Comparison of ENCODE assay signal across 12 mouse cellular contexts in the genomic region with DNA sequence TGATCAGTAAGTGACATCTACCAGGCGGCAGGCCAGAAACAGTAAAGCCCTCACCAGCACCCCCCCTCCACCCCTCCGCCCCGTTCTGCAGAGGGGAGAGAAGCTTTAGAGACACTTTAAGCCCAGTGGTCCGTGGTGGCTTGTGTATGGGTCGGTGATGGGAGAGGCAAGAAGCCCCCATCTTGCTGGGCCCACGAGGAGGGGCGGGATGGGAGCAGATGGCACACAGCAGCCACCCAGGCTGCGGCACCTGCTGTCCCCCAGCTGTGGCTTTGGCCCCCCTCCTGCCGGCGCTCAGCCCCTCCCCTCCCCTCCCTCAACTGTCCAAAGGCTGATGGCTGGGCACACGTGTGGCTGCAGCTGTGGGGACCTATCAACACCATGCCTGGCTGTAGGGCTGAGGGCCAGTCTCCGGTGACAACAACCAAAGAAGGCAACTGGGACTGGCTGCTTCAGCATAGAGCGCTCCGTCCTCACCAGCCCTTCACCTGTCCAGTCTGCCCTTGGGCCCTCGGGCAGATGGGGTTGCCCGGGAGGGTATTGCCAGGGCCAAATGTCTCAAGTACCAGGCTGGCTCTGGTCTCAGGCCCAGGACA. TPM values are rescaled to one million over a fixed set of nuclear protein-coding genes. Genes with fewer than 3 reads are reported as not detected.
DNase-seq lines count a peak whose midpoint lies in the region; ATAC-seq lines count a peak whose summit lies in the region.
"Had no signal": no experiment of that assay in that cellular context is flagged by ENCODE, and none has a peak within 500 bp of the region (broad histone marks: within the 10 kb centered on the region; RNA-seq: fewer than 3 reads in every experiment).

No protein-coding gene starts in this region.

- H3K4me1 ChIP-seq in forebrain, embryonic 10.5 days, result peaks cover 48% of the 10 kb centered on the region
- H3K4me1 ChIP-seq in forebrain, embryonic 13.5 days, result peaks cover 14% of the 10 kb centered on the region
- H3K4me1 ChIP-seq in embryonic facial prominence, embryonic 11.5 days (ENCODE audit: control insufficient read depth, insufficient read depth, low read length), result no peaks in the 10 kb centered on the region; the same call in none of the 2 replicates
- peaks cover 44% of the 10 kb centered on the region for H3K4me1 ChIP-seq in limb, embryonic 15.5 days
- H3K4me1 ChIP-seq in kidney, embryonic 14.5 days (ENCODE audit: control insufficient read depth, insufficient read depth, low read length), result peaks cover 20% of the 10 kb centered on the region; the same call in 1 of the 2 replicates

- WGBS in forebrain, embryonic 10.5 days, result 91% methylated on average over 16 of the region's 16 CpGs
- 73% methylated on average over 16 of the region's 16 CpGs for WGBS in forebrain, embryonic 13.5 days
- WGBS in embryonic facial prominence, embryonic 11.5 days, result 77% methylated on average over 15 of the region's 16 CpGs
- 61% methylated on average over 16 of the region's 16 CpGs for WGBS in limb, embryonic 15.5 days
- whole genome bisulfite sequencing in kidney, embryonic 14.5 days, result 79% methylated on average over 16 of the region's 16 CpGs

- H3K4me3 ChIP-seq in forebrain, embryonic 10.5 days, result no peak overlapping the region
- no peak overlapping the region for H3K4me3 ChIP-seq in forebrain, embryonic 13.5 days
- no peak overlapping the region for H3K4me3 ChIP-seq in embryonic facial prominence, embryonic 11.5 days (ENCODE audit: low read depth, low read length)
- no peak overlapping the region for H3K4me3 ChIP-seq in limb, embryonic 15.5 days
- H3K4me3 ChIP-seq in kidney, embryonic 14.5 days (ENCODE audit: low read length), result no peak overlapping the region

- H3K27me3 ChIP-seq in forebrain, embryonic 10.5 days (ENCODE audit: poor library complexity, severe bottlenecking), result no peaks in the 10 kb centered on the region
- peaks cover 10% of the 10 kb centered on the region; the same call in 1 of the 2 replicates for H3K27me3 ChIP-seq in forebrain, embryonic 13.5 days
- H3K27me3 ChIP-seq in embryonic facial prominence, embryonic 11.5 days (ENCODE audit: control insufficient read depth, insufficient read depth, low read length), result no peaks in the 10 kb centered on the region
- H3K27me3 ChIP-seq in limb, embryonic 15.5 days, result peaks cover 6% of the 10 kb centered on the region; the same call in 1 of the 2 replicates
- H3K27me3 ChIP-seq in kidney, embryonic 14.5 days (ENCODE audit: control insufficient read depth, insufficient read depth, low read length), result no peaks in the 10 kb centered on the region

- H3K9ac ChIP-seq in forebrain, embryonic 13.5 days, result no peak overlapping the region; the same call in 1 of the 2 replicates
- H3K9ac ChIP-seq in embryonic facial prominence, embryonic 11.5 days (replicated peaks; ENCODE audit: low read length), result no peak overlapping the region
- no peak overlapping the region for H3K9ac ChIP-seq in limb, embryonic 15.5 days
- no peak overlapping the region for H3K9ac ChIP-seq in kidney, embryonic 14.5 days (ENCODE audit: low read depth, low read length)

- no peak for DNase-seq in forebrain, embryonic 10.5 days (ENCODE audit: extremely low spot score, low spot score)
- no peak for DNase-seq in embryonic facial prominence, embryonic 11.5 days (ENCODE audit: low spot score)
- DNase-seq in heart, postnatal 10 days, result peak; percentile 62 to 72
- no peak for DNase-seq in left cerebral cortex, adult 8-10 months (ENCODE audit: low spot score in 2 of 2)
- DNase-seq in adipocyte (ENCODE audit: low spot score), result no peak
- DNase-seq: adrenal gland, postnatal 25 days; layer of hippocampus, postnatal 36 days had no signal

- H3K9me3 ChIP-seq in forebrain, embryonic 10.5 days, result no peaks in the 10 kb centered on the region
- no peaks in the 10 kb centered on the region for H3K9me3 ChIP-seq in forebrain, embryonic 13.5 days (replicated peaks)
- H3K9me3 ChIP-seq in embryonic facial prominence, embryonic 11.5 days (replicated peaks; ENCODE audit: control insufficient read depth, low read length), result no peaks in the 10 kb centered on the region
- no peaks in the 10 kb centered on the region for H3K9me3 ChIP-seq in limb, embryonic 15.5 days
- no peaks in the 10 kb centered on the region for H3K9me3 ChIP-seq in kidney, embryonic 14.5 days (ENCODE audit: control insufficient read depth, low read length)

- H3K27ac ChIP-seq in forebrain, embryonic 10.5 days, result 0 out of 2 replicates have a peak overlapping the region, but pooled peaks have one; percentile 25
- no peak overlapping the region; the same call in 1 of the 2 replicates for H3K27ac ChIP-seq in forebrain, embryonic 13.5 days
- no peak overlapping the region for H3K27ac ChIP-seq in embryonic facial prominence, embryonic 11.5 days (replicated peaks; ENCODE audit: low read depth, low read length)
- H3K27ac ChIP-seq in limb, embryonic 15.5 days, result no peak overlapping the region
- H3K27ac ChIP-seq in kidney, embryonic 14.5 days (ENCODE audit: low read depth, low read length), result no peak overlapping the region

- H3K36me3 ChIP-seq in forebrain, embryonic 10.5 days (replicated peaks), result peaks cover 2% of the 10 kb centered on the region; the same call in 1 of the 2 replicates
- peaks cover 38% of the 10 kb centered on the region for H3K36me3 ChIP-seq in forebrain, embryonic 13.5 days (ENCODE audit: poor library complexity, severe bottlenecking)
- H3K36me3 ChIP-seq in embryonic facial prominence, embryonic 11.5 days (replicated peaks; ENCODE audit: control insufficient read depth, insufficient read depth, low read depth, low read length), result no peaks in the 10 kb centered on the region
- H3K36me3 ChIP-seq in limb, embryonic 15.5 days, result peaks cover 4% of the 10 kb centered on the region; the same call in 1 of the 2 replicates
- H3K36me3 ChIP-seq in kidney, embryonic 14.5 days (ENCODE audit: control insufficient read depth, insufficient read depth, low read length), result no peaks in the 10 kb centered on the region

- ATAC-seq in forebrain, embryonic 13.5 days, result no peak
- ATAC-seq in embryonic facial prominence, embryonic 11.5 days (replicated peaks; ENCODE audit: insufficient number of reproducible peaks, low FRiP score, low TSS enrichment, low read depth), result 0 out of 2 replicates have a peak, but pooled peaks have one; percentile 49
- peak; percentile 46; the same call in 1 of the 2 replicates for ATAC-seq in limb, embryonic 15.5 days (ENCODE audit: insufficient number of reproducible peaks, low FRiP score, low TSS enrichment, low read depth)
- no peak for ATAC-seq in kidney, embryonic 14.5 days (ENCODE audit: low FRiP score, low TSS enrichment)

- intact Hi-C loops in heart, postnatal 10 days (cut with DNase I), result no loop called here

- no peak overlapping the region for H3K4me2 ChIP-seq in forebrain, embryonic 13.5 days
- H3K4me2 ChIP-seq in embryonic facial prominence, embryonic 11.5 days (ENCODE audit: low read depth, low read length), result no peak overlapping the region
- no peak overlapping the region for H3K4me2 ChIP-seq in limb, embryonic 15.5 days
- no peak overlapping the region for H3K4me2 ChIP-seq in kidney, embryonic 14.5 days (replicated peaks; ENCODE audit: low read depth, low read length)

RNA-seq across cellular contexts. Expression of a gene that starts 28.9 kb away (rescaled TPM):
- polyA plus RNA-seq in forebrain, embryonic 10.5 days (2016; fragmentation: Nextera tagmentation; extraction: Ambion mirVana), result not detected in 2 replicates
- polyA plus RNA-seq in forebrain, embryonic 13.5 days (2015; fragmentation: Nextera tagmentation; extraction: Ambion mirVana), result not detected in 2 replicates
- not detected in 2 replicates for polyA plus RNA-seq in embryonic facial prominence, embryonic 11.5 days (2014; fragmentation: Nextera tagmentation; extraction: Ambion mirVana)
- total RNA-seq in heart, postnatal 10 days (2021), result not detected
- polyA plus RNA-seq in limb, embryonic 15.5 days (2015; fragmentation: Nextera tagmentation; extraction: Ambion mirVana), result not detected in 2 replicates
- total RNA-seq in left cerebral cortex, adult 8-10 months (2022), result not detected
- not detected in 2 replicates for polyA plus RNA-seq in kidney, embryonic 14.5 days (2014; fragmentation: Nextera tagmentation; extraction: Ambion mirVana)
- total RNA-seq: adrenal gland, postnatal 25 days had no signal
- polyA plus RNA-seq: intestine, embryonic 14.5 days; lung, embryonic 16.5 days had no signal

RNA-seq across cellular contexts. Expression of a gene that starts 40.0 kb away (rescaled TPM):
- polyA plus RNA-seq in forebrain, embryonic 10.5 days (2016; fragmentation: Nextera tagmentation; extraction: Ambion mirVana), result 41.0 and 44.1 TPM in 2 replicates
- polyA plus RNA-seq in forebrain, embryonic 13.5 days (2015; fragmentation: Nextera tagmentation; extraction: Ambion mirVana), result 69.3 and 79.6 TPM in 2 replicates
- polyA plus RNA-seq in embryonic facial prominence, embryonic 11.5 days (2014; fragmentation: Nextera tagmentation; extraction: Ambion mirVana), result 38.1 and 43.6 TPM in 2 replicates
- 10 to 100 TPM; 54.7 to 57.4 TPM for total RNA-seq in heart, postnatal 10 days (2021)
- polyA plus RNA-seq in limb, embryonic 15.5 days (2015; fragmentation: Nextera tagmentation; extraction: Ambion mirVana), result 48.9 and 60.1 TPM in 2 replicates
- total RNA-seq in left cerebral cortex, adult 8-10 months (2022), result 10 to 100 TPM; 73.8 to 84.5 (median 76.0) TPM
- 59.8 and 74.9 TPM in 2 replicates for polyA plus RNA-seq in kidney, embryonic 14.5 days (2014; fragmentation: Nextera tagmentation; extraction: Ambion mirVana)

RNA-seq across cellular contexts. Expression of a gene that starts 40.2 kb away (rescaled TPM):
- polyA plus RNA-seq in forebrain, embryonic 10.5 days (2016; fragmentation: Nextera tagmentation; extraction: Ambion mirVana), result 4.6 and 5.5 TPM in 2 replicates
- 3.0 and 3.2 TPM in 2 replicates for polyA plus RNA-seq in forebrain, embryonic 13.5 days (2015; fragmentation: Nextera tagmentation; extraction: Ambion mirVana)
- polyA plus RNA-seq in embryonic facial prominence, embryonic 11.5 days (2014; fragmentation: Nextera tagmentation; extraction: Ambion mirVana), result 4.3 and 6.6 TPM in 2 replicates
- 1 to 10 TPM; 6.6 to 7.1 TPM for total RNA-seq in heart, postnatal 10 days (2021)
- polyA plus RNA-seq in limb, embryonic 15.5 days (2015; fragmentation: Nextera tagmentation; extraction: Ambion mirVana), result 12.0 and 16.6 TPM in 2 replicates
- total RNA-seq in left cerebral cortex, adult 8-10 months (2022), result 10 to 100 TPM in 3 of 4 experiments, 1 to 10 TPM in 1; 9.3 to 11.5 (median 10.9) TPM
- polyA plus RNA-seq in kidney, embryonic 14.5 days (2014; fragmentation: Nextera tagmentation; extraction: Ambion mirVana), result 10.6 and 14.7 TPM in 2 replicates

RNA-seq across cellular contexts. Expression of a gene that starts 47.5 kb away (rescaled TPM):
- 1.6 and 2.4 TPM in 2 replicates for polyA plus RNA-seq in forebrain, embryonic 10.5 days (2016; fragmentation: Nextera tagmentation; extraction: Ambion mirVana)
- 12.4 and 13.9 TPM in 2 replicates for polyA plus RNA-seq in forebrain, embryonic 13.5 days (2015; fragmentation: Nextera tagmentation; extraction: Ambion mirVana)
- polyA plus RNA-seq in embryonic facial prominence, embryonic 11.5 days (2014; fragmentation: Nextera tagmentation; extraction: Ambion mirVana), result 1.9 and 2.1 TPM in 2 replicates
- total RNA-seq in heart, postnatal 10 days (2021), result 10 to 100 TPM; 22.2 to 24.5 TPM
- polyA plus RNA-seq in limb, embryonic 15.5 days (2015; fragmentation: Nextera tagmentation; extraction: Ambion mirVana), result 4.6 and 5.1 TPM in 2 replicates
- total RNA-seq in left cerebral cortex, adult 8-10 months (2022), result 10 to 100 TPM; 21.6 to 26.5 (median 24.1) TPM
- polyA plus RNA-seq in kidney, embryonic 14.5 days (2014; fragmentation: Nextera tagmentation; extraction: Ambion mirVana), result 3.6 and 3.7 TPM in 2 replicates

Comparison
In these comparisons a context has a peak if more than half of its experiments do, and no peak if none do; other contexts are left out.
1. DNase-seq: peak in heart, postnatal 10 days (2 of 2); none in forebrain, embryonic 10.5 days (single experiment), embryonic facial prominence, embryonic 11.5 days (single experiment), left cerebral cortex, adult 8-10 months (0 of 2) and adipocyte (single experiment).
2. ATAC-seq: peak in embryonic facial prominence, embryonic 11.5 days (single experiment) and limb, embryonic 15.5 days (single experiment); none in forebrain, embryonic 13.5 days (single experiment) and kidney, embryonic 14.5 days (single experiment).